Mouse (Mus musculus) lung, postnatal 10 days (tissue): ENCODE data around the gene Adra2c.

ENCODE experiments used
- DNase-seq: peaks from one replicate; pipeline ENCODE4 v3.0.0; 2021

Gene Adra2c

GRCm38 (mm10) chr5:35278019-35278418 lies at the start of gene Adra2c:
Gene Adra2c (plus strand): TSS chr5:35278319.
- no peak for DNase-seq

- no peak for DNase-seq
Observed at GRCm38 (mm10) chr5:35233142-35233541, 45.0 kb upstream of the Adra2c start.

GRCm38 (mm10) chr5:35237757-35238156 lies 40.4 kb upstream of the Adra2c start:
- DNase-seq, result no peak

- DNase-seq, result no peak
Observed at GRCm38 (mm10) chr5:35238627-35239026, 39.5 kb upstream of the Adra2c start.

GRCm38 (mm10) chr5:35241556-35241955 lies 36.6 kb upstream of the Adra2c start:
- DNase-seq, result no peak

GRCm38 (mm10) chr5:35244204-35244603 lies 33.9 kb upstream of the Adra2c start:
- peak; percentile 19 for DNase-seq

- no peak for DNase-seq
Observed at GRCm38 (mm10) chr5:35245555-35246273, 32.4 kb upstream of the Adra2c start.

GRCm38 (mm10) chr5:35254964-35255716 lies 23.0 kb upstream of the Adra2c start:
- DNase-seq, result no peak

- peak; percentile 5 for DNase-seq
Observed at GRCm38 (mm10) chr5:35263716-35264115, 14.4 kb upstream of the Adra2c start.

GRCm38 (mm10) chr5:35267486-35267885 lies 10.6 kb upstream of the Adra2c start:
- DNase-seq, result no peak

- DNase-seq, result no peak
Observed at GRCm38 (mm10) chr5:35275356-35275755, 2.8 kb upstream of the Adra2c start.

- no peak for DNase-seq
Observed at GRCm38 (mm10) chr5:35278741-35279695, 899 bp downstream of the Adra2c start.

GRCm38 (mm10) chr5:35279696-35280001 lies 1.5 kb downstream of the Adra2c start:
- DNase-seq, result no peak

- DNase-seq, result no peak
Observed at GRCm38 (mm10) chr5:35280002-35280782, 2.1 kb downstream of the Adra2c start.

GRCm38 (mm10) chr5:35280783-35281165 lies 2.7 kb downstream of the Adra2c start:
- no peak for DNase-seq

GRCm38 (mm10) chr5:35285281-35285680 lies 7.2 kb downstream of the Adra2c start:
- DNase-seq, result no peak

- no peak for DNase-seq
Observed at GRCm38 (mm10) chr5:35286190-35286589, 8.1 kb downstream of the Adra2c start.

GRCm38 (mm10) chr5:35299621-35300020 lies 21.5 kb downstream of the Adra2c start:
- DNase-seq, result peak; percentile 22

- DNase-seq, result no peak
Observed at GRCm38 (mm10) chr5:35304191-35304590, 26.1 kb downstream of the Adra2c start.

- no peak for DNase-seq
Observed at GRCm38 (mm10) chr5:35305332-35305731, 27.2 kb downstream of the Adra2c start.

- DNase-seq, result no peak
Observed at GRCm38 (mm10) chr5:35306692-35307091, 28.6 kb downstream of the Adra2c start.

GRCm38 (mm10) chr5:35309853-35310252 lies 31.7 kb downstream of the Adra2c start:
- DNase-seq, result no peak
